Mouse (Mus musculus): ENCODE measurements around the gene Rab3ip. TPM values are rescaled to one million over a fixed set of nuclear protein-coding genes. Genes with fewer than 3 reads are reported as not detected.

Rab3ip gene
- polyA plus RNA-seq, 1 experiment from 2014 or later, result 34.4 TPM

- peaks cover 3% of the 10 kb centered on the region; the same call in 1 of the 2 replicates for H3K9me3 ChIP-seq (ENCODE audit: control insufficient read depth, low read length)
- peaks cover 7% of the 10 kb centered on the region; the same call in 1 of the 2 replicates for H3K4me1 ChIP-seq (ENCODE audit: control insufficient read depth, insufficient read depth, low read length)
- no peak overlapping the region for H3K27ac ChIP-seq (ENCODE audit: low read length)
- H3K9ac ChIP-seq (ENCODE audit: low read depth, low read length), result no peak overlapping the region
- no peaks in the 10 kb centered on the region for H3K27me3 ChIP-seq (replicated peaks; ENCODE audit: control insufficient read depth, insufficient read depth, low read length)
- H3K36me3 ChIP-seq (ENCODE audit: control insufficient read depth, insufficient read depth, low read length), result no peaks in the 10 kb centered on the region
- peak overlapping the region; percentile 69 for H3K4me2 ChIP-seq (ENCODE audit: low read depth, low read length)
- peak overlapping the region; percentile 69 for H3K4me3 ChIP-seq (ENCODE audit: low read length)
- ATAC-seq, result no peak
- WGBS, result 57% methylated on average over 9 of the region's 9 CpGs
Measured at GRCm38 (mm10) chr10:116948414-116948813, 2.2 kb downstream of the Rab3ip start.

- no peak overlapping the region for H3K4me2 ChIP-seq (ENCODE audit: low read depth, low read length)
- 70% methylated on average over 10 of the region's 10 CpGs for WGBS
Measured at GRCm38 (mm10) chr10:116944940-116945339, 5.6 kb downstream of the Rab3ip start.

GRCm38 (mm10) chr10:116944144-116944543, 6.4 kb downstream of the Rab3ip start:
- H3K27me3 ChIP-seq (replicated peaks; ENCODE audit: control insufficient read depth, insufficient read depth, low read length), result no peaks in the 10 kb centered on the region
- H3K4me2 ChIP-seq (ENCODE audit: low read depth, low read length), result no peak overlapping the region
- peaks cover 9% of the 10 kb centered on the region for H3K36me3 ChIP-seq (ENCODE audit: control insufficient read depth, insufficient read depth, low read length)
- H3K9me3 ChIP-seq (ENCODE audit: control insufficient read depth, low read length), result no peaks in the 10 kb centered on the region
- H3K9ac ChIP-seq (ENCODE audit: low read depth, low read length), result no peak overlapping the region
- 82% methylated on average over 3 of the region's 3 CpGs for WGBS
- no peak overlapping the region for H3K27ac ChIP-seq (ENCODE audit: low read length)
- H3K4me3 ChIP-seq (ENCODE audit: low read length), result no peak overlapping the region
- peaks cover 4% of the 10 kb centered on the region; the same call in 1 of the 2 replicates for H3K4me1 ChIP-seq (ENCODE audit: control insufficient read depth, insufficient read depth, low read length)
- ATAC-seq, result no peak

More at GRCm38 (mm10) chr10:116944940-116945339, 5.6 kb downstream of the Rab3ip start:
- Histone ChIP-seq H3K9ac (ENCODE audit: low read depth, low read length) (no peak overlapping the region), H3K36me3 (ENCODE audit: control insufficient read depth, insufficient read depth, low read length) (peaks cover 8% of the 10 kb centered on the region; the same call in 1 of the 2 replicates), H3K9me3 (ENCODE audit: control insufficient read depth, low read length) (no peaks in the 10 kb centered on the region), H3K4me1 (ENCODE audit: control insufficient read depth, insufficient read depth, low read length) (peaks cover 4% of the 10 kb centered on the region; the same call in 1 of the 2 replicates), H3K27me3 (replicated peaks; ENCODE audit: control insufficient read depth, insufficient read depth, low read length) (no peaks in the 10 kb centered on the region), H3K4me3 (ENCODE audit: low read length) (no peak overlapping the region), H3K27ac (ENCODE audit: low read length) (no peak overlapping the region)
- ATAC-seq, result no peak

GRCm38 (mm10) chr10:116943025-116943424, 7.5 kb downstream of the Rab3ip start:
- Histone ChIP-seq H3K36me3 (ENCODE audit: control insufficient read depth, insufficient read depth, low read length) (peaks cover 17% of the 10 kb centered on the region), H3K9me3 (ENCODE audit: control insufficient read depth, low read length) (no peaks in the 10 kb centered on the region), H3K9ac (ENCODE audit: low read depth, low read length) (no peak overlapping the region), H3K27me3 (replicated peaks; ENCODE audit: control insufficient read depth, insufficient read depth, low read length) (no peaks in the 10 kb centered on the region), H3K4me1 (ENCODE audit: control insufficient read depth, insufficient read depth, low read length) (peaks cover 2% of the 10 kb centered on the region; the same call in 1 of the 2 replicates), H3K4me3 (ENCODE audit: low read length) (no peak overlapping the region), H3K27ac (ENCODE audit: low read length) (no peak overlapping the region), H3K4me2 (ENCODE audit: low read depth, low read length) (no peak overlapping the region)
- 96% methylated on average over 6 of the region's 6 CpGs for WGBS
- ATAC-seq, result no peak

- H3K9ac ChIP-seq (ENCODE audit: low read depth, low read length), result no peak overlapping the region
- no peaks in the 10 kb centered on the region for H3K9me3 ChIP-seq (ENCODE audit: control insufficient read depth, low read length)
- H3K27ac ChIP-seq (ENCODE audit: low read length), result no peak overlapping the region
- ATAC-seq, result no peak
- no peaks in the 10 kb centered on the region for H3K4me1 ChIP-seq (ENCODE audit: control insufficient read depth, insufficient read depth, low read length)
- H3K36me3 ChIP-seq (ENCODE audit: control insufficient read depth, insufficient read depth, low read length), result peaks cover 12% of the 10 kb centered on the region
- H3K4me2 ChIP-seq (ENCODE audit: low read depth, low read length), result no peak overlapping the region
- no peak overlapping the region for H3K4me3 ChIP-seq (ENCODE audit: low read length)
- WGBS, result 73% methylated on average over 12 of the region's 12 CpGs
- no peaks in the 10 kb centered on the region for H3K27me3 ChIP-seq (replicated peaks; ENCODE audit: control insufficient read depth, insufficient read depth, low read length)
Measured at GRCm38 (mm10) chr10:116935028-116935427, 15.5 kb downstream of the Rab3ip start.

GRCm38 (mm10) chr10:116933794-116934193, 16.8 kb downstream of the Rab3ip start:
- no peak for ATAC-seq
- no peak overlapping the region for H3K4me3 ChIP-seq (ENCODE audit: low read length)
- H3K27ac ChIP-seq (ENCODE audit: low read length), result no peak overlapping the region
- H3K4me2 ChIP-seq (ENCODE audit: low read depth, low read length), result no peak overlapping the region
- WGBS, result 89% methylated on average over 7 of the region's 7 CpGs
- H3K9ac ChIP-seq (ENCODE audit: low read depth, low read length), result no peak overlapping the region
- H3K27me3 ChIP-seq (replicated peaks; ENCODE audit: control insufficient read depth, insufficient read depth, low read length), result no peaks in the 10 kb centered on the region
- no peaks in the 10 kb centered on the region for H3K4me1 ChIP-seq (ENCODE audit: control insufficient read depth, insufficient read depth, low read length)
- peaks cover 8% of the 10 kb centered on the region for H3K36me3 ChIP-seq (ENCODE audit: control insufficient read depth, insufficient read depth, low read length)
- no peaks in the 10 kb centered on the region for H3K9me3 ChIP-seq (ENCODE audit: control insufficient read depth, low read length)

GRCm38 (mm10) chr10:116932418-116932817, 18.2 kb downstream of the Rab3ip start:
- H3K36me3 ChIP-seq (ENCODE audit: control insufficient read depth, insufficient read depth, low read length), result 0 out of 2 replicates have a peak, but pooled peaks cover 4% of the 10 kb centered on the region
- no peaks in the 10 kb centered on the region for H3K27me3 ChIP-seq (replicated peaks; ENCODE audit: control insufficient read depth, insufficient read depth, low read length)
- no peak overlapping the region for H3K4me3 ChIP-seq (ENCODE audit: low read length)
- H3K9me3 ChIP-seq (ENCODE audit: control insufficient read depth, low read length), result no peaks in the 10 kb centered on the region
- no peak overlapping the region for H3K27ac ChIP-seq (ENCODE audit: low read length)
- 88% methylated on average over 13 of the region's 13 CpGs for WGBS
- no peak for ATAC-seq
- no peaks in the 10 kb centered on the region for H3K4me1 ChIP-seq (ENCODE audit: control insufficient read depth, insufficient read depth, low read length)
- H3K9ac ChIP-seq (ENCODE audit: low read depth, low read length), result no peak overlapping the region
- no peak overlapping the region for H3K4me2 ChIP-seq (ENCODE audit: low read depth, low read length)

GRCm38 (mm10) chr10:116931497-116932179, 18.9 kb downstream of the Rab3ip start:
- H3K9ac ChIP-seq (ENCODE audit: low read depth, low read length), result no peak overlapping the region
- no peak for ATAC-seq
- H3K27me3 ChIP-seq (replicated peaks; ENCODE audit: control insufficient read depth, insufficient read depth, low read length), result no peaks in the 10 kb centered on the region
- no peaks in the 10 kb centered on the region for H3K9me3 ChIP-seq (ENCODE audit: control insufficient read depth, low read length)
- no peak overlapping the region for H3K4me2 ChIP-seq (ENCODE audit: low read depth, low read length)
- 0 out of 2 replicates have a peak, but pooled peaks cover 6% of the 10 kb centered on the region for H3K36me3 ChIP-seq (ENCODE audit: control insufficient read depth, insufficient read depth, low read length)
- H3K4me1 ChIP-seq (ENCODE audit: control insufficient read depth, insufficient read depth, low read length), result no peaks in the 10 kb centered on the region
- WGBS, result 86% methylated on average over 15 of the region's 15 CpGs
- H3K27ac ChIP-seq (ENCODE audit: low read length), result no peak overlapping the region
- H3K4me3 ChIP-seq (ENCODE audit: low read length), result no peak overlapping the region

- Histone ChIP-seq H3K36me3 (ENCODE audit: control insufficient read depth, insufficient read depth, low read length) (0 out of 2 replicates have a peak, but pooled peaks cover 3% of the 10 kb centered on the region), H3K9ac (ENCODE audit: low read depth, low read length) (no peak overlapping the region), H3K4me2 (ENCODE audit: low read depth, low read length) (no peak overlapping the region), H3K27ac (ENCODE audit: low read length) (no peak overlapping the region), H3K27me3 (replicated peaks; ENCODE audit: control insufficient read depth, insufficient read depth, low read length) (no peaks in the 10 kb centered on the region), H3K4me1 (ENCODE audit: control insufficient read depth, insufficient read depth, low read length) (no peaks in the 10 kb centered on the region), H3K4me3 (ENCODE audit: low read length) (no peak overlapping the region), H3K9me3 (ENCODE audit: control insufficient read depth, low read length) (no peaks in the 10 kb centered on the region)
- 80% methylated on average over 6 of the region's 7 CpGs for WGBS
- no peak for ATAC-seq
Measured at GRCm38 (mm10) chr10:116930936-116931335, 19.6 kb downstream of the Rab3ip start.

Measured in intestine, embryonic 16.5 days (tissue).